Mouse (Mus musculus): ENCODE data around the gene A630023A22Rik. TPM values are rescaled to one million over a fixed set of nuclear protein-coding genes. Genes with fewer than 3 reads are reported as not detected.

The A630023A22Rik gene
- polyA plus RNA-seq, 1 experiment = not detected

DNA sequence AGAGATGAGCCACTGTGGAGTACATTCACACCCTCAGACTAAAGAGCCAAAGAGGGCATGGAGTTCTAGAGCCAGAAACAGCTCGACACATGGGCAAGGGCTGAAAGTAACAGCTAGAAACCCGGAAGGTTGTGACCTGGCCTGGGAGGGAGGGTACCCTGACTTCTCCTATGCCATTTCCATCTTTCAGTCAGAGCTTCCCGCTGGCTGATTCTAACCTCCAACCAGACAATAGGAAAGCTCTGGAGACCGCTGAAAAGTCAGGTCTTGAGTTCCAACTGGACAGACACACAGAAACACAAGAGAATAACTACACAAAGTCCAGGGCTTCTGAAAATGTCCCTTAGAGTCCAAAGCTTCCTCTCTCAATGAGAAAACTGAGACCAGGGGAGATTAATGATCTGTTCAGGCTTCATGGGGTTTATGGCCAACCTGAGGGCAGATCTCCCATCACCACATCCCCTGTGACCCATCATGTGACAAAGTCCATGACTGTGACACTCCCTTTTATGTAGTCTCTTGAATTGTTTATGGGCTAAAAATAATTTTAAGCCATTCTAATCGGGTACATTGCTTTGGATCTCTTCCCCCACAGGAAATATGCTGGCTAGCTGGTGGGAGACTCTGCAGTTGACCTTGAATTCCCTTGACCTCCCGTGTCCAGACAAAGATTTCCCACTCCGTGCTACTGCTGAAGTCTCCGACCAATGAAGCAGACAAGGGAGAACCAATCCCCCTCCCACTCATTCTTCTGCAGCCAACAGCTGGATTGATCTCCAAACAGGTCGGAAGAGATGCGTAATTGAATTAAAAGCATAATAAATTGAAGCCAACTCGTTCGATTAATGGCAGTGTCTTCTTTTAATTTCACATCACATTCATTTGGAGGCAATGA, 17.7 kb upstream of the A630023A22Rik start:
- TF ChIP-seq CTCF (IDR thresholded peaks at IDR 0.05; ENCODE audit: low read depth, low read length) (no peak), POLR2A (IDR thresholded peaks at IDR 0.05; ENCODE audit: borderline replicate concordance, low read depth, low read length) (no peak)
- Histone ChIP-seq H3K27ac (ENCODE audit: insufficient read depth, low read depth, low read length) (no peak overlapping the region), H3K4me1 (ENCODE audit: control insufficient read depth, insufficient read depth, low read length) (no peaks in the 10 kb centered on the region), H3K4me3 (ENCODE audit: insufficient read depth, low read length) (no peak overlapping the region)

DNA sequence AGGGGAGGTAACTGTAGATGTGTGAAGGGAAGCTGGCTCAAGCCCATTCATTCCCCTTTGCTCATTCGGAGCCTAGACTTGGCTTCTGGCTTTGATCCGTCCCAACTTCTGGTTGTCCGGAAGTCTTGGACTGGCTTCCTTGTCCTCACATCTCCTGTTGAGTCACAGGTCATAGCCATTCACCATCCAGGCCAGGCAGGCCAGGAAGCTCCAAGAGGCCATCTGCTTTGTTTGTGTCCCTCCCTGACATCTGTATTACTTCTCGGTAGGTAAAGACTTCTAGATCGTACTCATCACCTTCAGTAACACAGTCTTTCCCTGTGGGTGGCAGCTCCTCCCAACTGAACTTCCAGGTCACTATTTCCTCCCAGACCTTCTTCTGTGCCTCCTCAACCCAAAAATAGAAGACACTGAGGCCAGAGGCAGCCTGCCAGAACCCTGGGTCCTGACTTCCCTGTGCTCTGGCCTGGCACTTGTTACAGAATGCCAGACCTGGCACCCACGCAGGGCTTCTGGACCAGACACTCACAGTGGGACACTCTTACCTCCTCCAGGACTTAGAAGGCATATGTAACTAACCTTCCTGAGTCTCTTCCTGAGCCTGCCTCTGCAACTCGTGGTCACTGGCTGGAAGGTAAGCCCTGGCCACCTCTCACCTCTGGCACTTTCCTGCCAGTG, 16.6 kb upstream of the A630023A22Rik start:
- no peak overlapping the region for H3K27ac ChIP-seq (ENCODE audit: insufficient read depth, low read depth, low read length)
- H3K4me1 ChIP-seq (ENCODE audit: control insufficient read depth, insufficient read depth, low read length) = no peaks in the 10 kb centered on the region
- TF ChIP-seq POLR2A (IDR thresholded peaks at IDR 0.05; ENCODE audit: borderline replicate concordance, low read depth, low read length) (no peak), CTCF (IDR thresholded peaks at IDR 0.05; ENCODE audit: low read depth, low read length) (no peak)
- no peak overlapping the region for H3K4me3 ChIP-seq (ENCODE audit: insufficient read depth, low read length)

- Histone ChIP-seq H3K27ac (ENCODE audit: insufficient read depth, low read depth, low read length) (no peak overlapping the region), H3K4me1 (ENCODE audit: control insufficient read depth, insufficient read depth, low read length) (no peaks in the 10 kb centered on the region), H3K4me3 (ENCODE audit: insufficient read depth, low read length) (no peak overlapping the region)
- TF ChIP-seq POLR2A (IDR thresholded peaks at IDR 0.05; ENCODE audit: borderline replicate concordance, low read depth, low read length) (no peak), CTCF (IDR thresholded peaks at IDR 0.05; ENCODE audit: low read depth, low read length) (no peak)
Measured at GRCm38 (mm10) chr14:34114311-34114710, 11.8 kb upstream of the A630023A22Rik start.

DNA sequence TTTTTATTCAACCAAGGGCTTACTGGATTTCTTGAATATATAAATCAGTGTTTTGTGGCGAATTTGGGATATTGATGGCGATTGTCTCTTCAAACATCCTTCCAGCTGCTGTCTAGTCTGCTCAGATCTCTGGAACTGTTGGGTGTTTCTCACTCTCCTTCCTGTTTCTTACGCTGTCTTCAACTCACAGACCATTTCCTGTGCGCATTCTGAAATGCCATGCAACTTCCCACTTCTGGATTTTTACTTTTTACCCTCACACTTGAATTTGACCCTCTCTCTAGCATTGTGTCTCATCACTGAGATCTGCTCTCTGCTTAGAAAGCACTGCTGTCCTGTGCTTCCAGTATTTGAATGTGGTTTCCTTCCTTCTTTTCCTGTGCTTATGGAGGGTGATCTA, 5.0 kb upstream of the A630023A22Rik start:
- no peak for TF ChIP-seq POLR2A (IDR thresholded peaks at IDR 0.05; ENCODE audit: borderline replicate concordance, low read depth, low read length)
- no peak for TF ChIP-seq CTCF (IDR thresholded peaks at IDR 0.05; ENCODE audit: low read depth, low read length)

DNA sequence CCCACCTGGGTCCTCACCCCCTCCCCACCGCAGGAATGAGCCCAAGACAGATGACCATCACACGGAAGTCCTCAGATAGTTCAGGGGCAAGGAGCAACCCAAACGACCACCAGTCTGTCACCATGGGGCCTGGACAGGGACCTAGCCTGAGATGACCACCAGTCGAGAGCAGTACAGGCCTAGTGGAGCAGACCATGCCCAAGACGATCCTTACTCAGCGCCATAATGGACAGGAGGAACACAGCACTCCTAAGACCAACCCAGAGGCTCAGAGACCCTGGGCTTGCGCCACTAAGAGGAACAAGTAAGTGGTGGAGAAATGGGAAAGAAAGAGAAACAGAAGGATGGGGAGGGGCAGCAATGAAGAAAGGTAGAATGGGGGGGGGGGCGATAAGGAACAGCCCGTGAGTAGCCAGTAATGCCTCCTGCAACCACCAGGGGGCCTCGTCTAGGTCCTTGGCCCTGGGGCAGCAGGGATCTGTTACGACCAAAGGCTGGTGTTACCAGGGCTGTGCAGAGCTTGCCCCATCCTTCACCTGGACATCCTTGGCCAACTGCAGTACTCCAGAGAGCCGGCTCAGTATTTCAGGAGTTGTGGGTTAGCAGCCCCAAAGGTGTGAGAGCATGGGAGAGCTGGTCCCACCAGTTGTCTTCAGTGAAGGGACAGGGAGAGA, 4.0 kb upstream of the A630023A22Rik start:
- TF ChIP-seq POLR2A (IDR thresholded peaks at IDR 0.05; ENCODE audit: borderline replicate concordance, low read depth, low read length) (no peak), CTCF (IDR thresholded peaks at IDR 0.05; ENCODE audit: low read depth, low read length) (peak; percentile 64; the same call in 1 of the 2 replicates)
- no peak overlapping the region for H3K4me3 ChIP-seq (ENCODE audit: insufficient read depth, low read length)
- H3K27ac ChIP-seq (ENCODE audit: insufficient read depth, low read depth, low read length) = no peak overlapping the region
- peaks cover 5% of the 10 kb centered on the region for H3K4me1 ChIP-seq (ENCODE audit: control insufficient read depth, insufficient read depth, low read length)

More for the DNA sequence above, 5.0 kb upstream of the A630023A22Rik start:
- H3K4me3 ChIP-seq (ENCODE audit: insufficient read depth, low read length) = no peak overlapping the region
- no peak overlapping the region for H3K27ac ChIP-seq (ENCODE audit: insufficient read depth, low read depth, low read length)
- H3K4me1 ChIP-seq (ENCODE audit: control insufficient read depth, insufficient read depth, low read length) = peaks cover 5% of the 10 kb centered on the region

- TF ChIP-seq POLR2A (IDR thresholded peaks at IDR 0.05; ENCODE audit: borderline replicate concordance, low read depth, low read length) = no peak
- no peak for TF ChIP-seq CTCF (IDR thresholded peaks at IDR 0.05; ENCODE audit: low read depth, low read length)
- Histone ChIP-seq H3K27ac (ENCODE audit: insufficient read depth, low read depth, low read length) (no peak overlapping the region), H3K4me1 (ENCODE audit: control insufficient read depth, insufficient read depth, low read length) (peaks cover 5% of the 10 kb centered on the region), H3K4me3 (ENCODE audit: insufficient read depth, low read length) (no peak overlapping the region)
Measured at GRCm38 (mm10) chr14:34104892-34105291, 2.3 kb upstream of the A630023A22Rik start.

DNA sequence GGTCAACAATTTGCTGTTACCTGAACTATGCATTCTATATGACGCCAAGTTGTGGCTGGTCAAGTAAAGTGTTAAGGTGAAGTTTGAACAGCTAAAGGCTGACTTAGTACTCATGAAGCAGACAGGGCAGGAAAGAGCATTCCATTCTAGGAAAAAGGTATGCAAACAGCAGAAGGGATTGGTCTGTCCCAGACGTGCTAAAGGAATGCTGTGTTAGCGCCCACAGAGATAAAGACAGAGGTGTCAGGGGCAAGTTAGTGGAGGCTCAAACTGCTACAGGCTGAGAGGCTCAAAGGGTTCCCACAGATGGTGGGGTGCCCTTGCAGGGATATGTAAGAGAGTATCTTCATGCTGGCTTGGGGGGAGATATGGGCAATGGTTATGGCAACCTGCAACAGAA, 1.3 kb upstream of the A630023A22Rik start:
- Histone ChIP-seq H3K27ac (ENCODE audit: insufficient read depth, low read depth, low read length) (no peak overlapping the region), H3K4me1 (ENCODE audit: control insufficient read depth, insufficient read depth, low read length) (peaks cover 5% of the 10 kb centered on the region), H3K4me3 (ENCODE audit: insufficient read depth, low read length) (no peak overlapping the region)
- TF ChIP-seq POLR2A (IDR thresholded peaks at IDR 0.05; ENCODE audit: borderline replicate concordance, low read depth, low read length) (no peak), CTCF (IDR thresholded peaks at IDR 0.05; ENCODE audit: low read depth, low read length) (no peak)

DNA sequence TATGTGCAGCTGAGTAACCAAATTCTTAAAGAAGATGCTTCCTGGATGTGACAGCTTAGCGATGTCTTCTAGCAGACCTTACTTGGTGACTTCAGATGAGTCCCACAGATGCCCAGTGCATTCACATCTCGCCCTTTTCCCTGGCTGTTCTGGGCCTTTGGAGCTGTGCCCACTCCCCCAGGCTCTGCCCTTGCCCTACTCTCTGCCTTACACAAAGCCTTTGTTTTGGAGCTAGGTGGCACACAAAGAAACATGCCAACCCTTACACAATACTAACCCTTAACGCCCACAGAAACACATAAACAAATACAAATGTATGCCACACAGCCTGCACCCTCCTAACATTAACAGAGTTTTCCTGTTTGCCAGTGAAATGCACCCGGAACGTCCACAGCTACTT, 6.4 kb downstream of the A630023A22Rik start:
- Histone ChIP-seq H3K27ac (ENCODE audit: insufficient read depth, low read depth, low read length) (no peak overlapping the region), H3K4me3 (ENCODE audit: insufficient read depth, low read length) (no peak overlapping the region), H3K4me1 (ENCODE audit: control insufficient read depth, insufficient read depth, low read length) (no peaks in the 10 kb centered on the region)
- no peak for TF ChIP-seq CTCF (IDR thresholded peaks at IDR 0.05; ENCODE audit: low read depth, low read length)
- TF ChIP-seq POLR2A (IDR thresholded peaks at IDR 0.05; ENCODE audit: borderline replicate concordance, low read depth, low read length) = no peak

DNA sequence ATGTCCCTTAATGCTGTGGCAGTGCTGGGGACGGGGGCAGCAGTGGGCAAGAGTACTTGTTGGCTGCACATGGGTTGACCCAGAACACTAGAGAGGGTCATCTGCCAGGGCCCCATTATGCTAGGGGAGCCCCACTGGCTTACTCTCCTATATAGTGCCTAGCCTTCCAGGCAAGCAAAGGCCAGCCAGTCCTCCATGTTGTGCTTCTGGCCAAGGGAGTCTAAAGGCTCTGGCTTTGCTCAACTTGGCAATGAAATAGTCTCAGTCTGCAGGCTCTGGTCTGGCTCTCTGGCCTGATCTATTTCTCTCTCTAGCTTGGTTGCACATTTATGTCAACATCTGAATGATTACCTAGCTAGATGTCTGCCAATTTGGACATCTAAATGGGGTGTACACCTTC, 9.7 kb downstream of the A630023A22Rik start:
- H3K4me3 ChIP-seq (ENCODE audit: insufficient read depth, low read length) = no peak overlapping the region
- H3K4me1 ChIP-seq (ENCODE audit: control insufficient read depth, insufficient read depth, low read length) = no peaks in the 10 kb centered on the region
- no peak overlapping the region for H3K27ac ChIP-seq (ENCODE audit: insufficient read depth, low read depth, low read length)
- no peak for TF ChIP-seq CTCF (IDR thresholded peaks at IDR 0.05; ENCODE audit: low read depth, low read length)

Data from bone marrow macrophage, adult 2 months (primary cell).